ENCODE assay signal across 26 mouse cellular contexts in genomic region chr3:96868566-96868965, GRCm38 (mm10). TPM values are rescaled to one million over a fixed set of nuclear protein-coding genes. Genes with fewer than 3 reads are reported as not detected.
DNase-seq lines count a peak whose midpoint lies in the region.
"Had no signal": no experiment of that assay in that cellular context is flagged by ENCODE, and none has a peak within 500 bp of the region (broad histone marks: within the 10 kb centered on the region; RNA-seq: fewer than 3 reads in every experiment).

No protein-coding gene starts in this region.

- 93% methylated on average over 8 of the region's 8 CpGs for WGBS in heart, embryonic 10.5 days

- intact Hi-C loops in heart, postnatal 36 days (cut with DNase I), result no loop called here

- H3K36me3 ChIP-seq in heart, embryonic 10.5 days, result peaks cover 56% of the 10 kb centered on the region

- H3K27ac ChIP-seq in heart, embryonic 10.5 days, result no peak overlapping the region
- H3K27ac ChIP-seq: embryonic facial prominence, embryonic 13.5 days; embryonic facial prominence, embryonic 15.5 days; forebrain, embryonic 10.5 days; forebrain, embryonic 12.5 days had no signal

- no peaks in the 10 kb centered on the region for H3K9me3 ChIP-seq in heart, embryonic 10.5 days
- H3K9me3 ChIP-seq: embryonic facial prominence, embryonic 13.5 days; embryonic facial prominence, embryonic 15.5 days; forebrain, embryonic 10.5 days; forebrain, embryonic 12.5 days had no signal

- H3K4me3 ChIP-seq in heart, embryonic 10.5 days, result no peak overlapping the region
- H3K4me3 ChIP-seq: embryonic facial prominence, embryonic 13.5 days; embryonic facial prominence, embryonic 15.5 days; erythroblast, embryonic 14.5 days; forebrain, embryonic 10.5 days; forebrain, embryonic 12.5 days had no signal

- H3K4me1 ChIP-seq in heart, embryonic 10.5 days, result no peaks in the 10 kb centered on the region
- H3K4me1 ChIP-seq: embryonic facial prominence, embryonic 13.5 days; embryonic facial prominence, embryonic 15.5 days; forebrain, embryonic 10.5 days; forebrain, embryonic 12.5 days had no signal

- peak; percentile 56 for DNase-seq in heart, embryonic 10.5 days (ENCODE audit: low spot score)
- no peak for DNase-seq in heart, postnatal 36 days
- peak; percentile 1 for DNase-seq in ovary, postnatal 36 days (ENCODE audit: low spot score)
- no peak for DNase-seq in ovary, postnatal 14 days (ENCODE audit: low spot score)
- DNase-seq: adrenal gland, adult 2 months; adrenal gland, postnatal 10 days; adrenal gland, postnatal 25 days; cerebellum, adult 11 months; cerebellum, adult 18-20 months; cerebellum, adult 8-10 months; cerebellum, adult 9-11 months; cerebellum, postnatal 14 days; cerebellum, postnatal 36 days; embryo, embryonic 11 days had no signal

- no peaks in the 10 kb centered on the region for H3K27me3 ChIP-seq in heart, embryonic 10.5 days (ENCODE audit: insufficient read depth, poor library complexity, severe bottlenecking)
- H3K27me3 ChIP-seq: embryonic facial prominence, embryonic 13.5 days; embryonic facial prominence, embryonic 15.5 days; forebrain, embryonic 12.5 days had no signal

RNA-seq across cellular contexts. Expression of gene Gja5, which starts 35.9 kb away (rescaled TPM):
- 57.3 and 133 TPM in 2 replicates for polyA plus RNA-seq in heart, embryonic 10.5 days (2016; fragmentation: Nextera tagmentation; extraction: Ambion mirVana)
- 10 to 100 TPM; 11.8 to 16.8 TPM for total RNA-seq in heart, postnatal 36 days (2021)
- polyA plus RNA-seq: erythroblast, embryonic 14.5 days had no signal

RNA-seq across cellular contexts. Expression of gene Gpr89, which starts 36.6 kb away (rescaled TPM):
- 31.7 and 37.8 TPM in 2 replicates for polyA plus RNA-seq in heart, embryonic 10.5 days (2016; fragmentation: Nextera tagmentation; extraction: Ambion mirVana)
- 10 to 100 TPM; 20.8 to 21.6 TPM for total RNA-seq in heart, postnatal 36 days (2021)

RNA-seq across cellular contexts. Expression of gene Cd160, which starts 39.4 kb away (rescaled TPM):
- 0.06 TPM in 1 of 2 replicates, not detected in the other for polyA plus RNA-seq in heart, embryonic 10.5 days (2016; fragmentation: Nextera tagmentation; extraction: Ambion mirVana)
- not detected for total RNA-seq in heart, postnatal 36 days (2021)
- total RNA-seq: adrenal gland, adult 2 months; adrenal gland, postnatal 25 days; common myeloid progenitor, adult 5-6 weeks had no signal
- polyA plus RNA-seq: brain, embryonic 14.5 days; embryonic facial prominence, embryonic 11.5 days; erythroblast, embryonic 14.5 days had no signal

RNA-seq across cellular contexts. Expression of gene Pdzk1, which starts 39.5 kb away (rescaled TPM):
- polyA plus RNA-seq in heart, embryonic 10.5 days (2016; fragmentation: Nextera tagmentation; extraction: Ambion mirVana), result 0.98 TPM in 1 of 2 replicates, not detected in the other
- not detected for total RNA-seq in heart, postnatal 36 days (2021)
- total RNA-seq: adrenal gland, postnatal 25 days had no signal
- polyA plus RNA-seq: adrenal gland, adult 2 months; C2C12; embryonic facial prominence, embryonic 11.5 days; embryonic facial prominence, embryonic 13.5 days; embryonic facial prominence, embryonic 15.5 days; erythroblast, embryonic 14.5 days; forebrain, embryonic 10.5 days; forebrain, embryonic 12.5 days; forebrain, embryonic 14.5 days had no signal

RNA-seq across cellular contexts. Expression of gene Gja8, which starts 57.3 kb away (rescaled TPM):
- not detected in 2 replicates for polyA plus RNA-seq in heart, embryonic 10.5 days (2016; fragmentation: Nextera tagmentation; extraction: Ambion mirVana)
- total RNA-seq in heart, postnatal 36 days (2021), result not detected
- total RNA-seq: adrenal gland, adult 2 months; adrenal gland, postnatal 10 days; adrenal gland, postnatal 25 days; adrenal gland, postnatal 4 days; common myeloid progenitor, adult 5-6 weeks had no signal
- polyA plus RNA-seq: adrenal gland, adult 2 months; brain, embryonic 14.5 days; C2C12; embryonic facial prominence, embryonic 13.5 days; erythroblast, embryonic 14.5 days; forebrain, embryonic 10.5 days; forebrain, embryonic 12.5 days; forebrain, embryonic 14.5 days; forebrain, embryonic 16.5 days had no signal

Comparison
In these comparisons a context has a peak if more than half of its experiments do, and no peak if none do; other contexts are left out.
1. DNase-seq: peak in heart, embryonic 10.5 days (single experiment) and ovary, postnatal 36 days (single experiment); none in heart, postnatal 36 days (0 of 2) and ovary, postnatal 14 days (single experiment).